ENCODE assay signal across 22 mouse cellular contexts in genomic region chr19:46060845-46061244, GRCm38 (mm10). TPM values are rescaled to one million over a fixed set of nuclear protein-coding genes. Genes with fewer than 3 reads are reported as not detected.
DNase-seq lines count a peak whose midpoint lies in the region; ATAC-seq and TF ChIP-seq lines count a peak whose summit lies in the region.
"Had no signal": no experiment of that assay in that cellular context is flagged by ENCODE, and none has a peak within 500 bp of the region (broad histone marks: within the 10 kb centered on the region; RNA-seq: fewer than 3 reads in every experiment).

No protein-coding gene starts in this region.

- H3K9ac ChIP-seq in liver, embryonic 15.5 days: peak overlapping the region; percentile 45
- no peak overlapping the region for H3K9ac ChIP-seq in heart, embryonic 12.5 days
- H3K9ac ChIP-seq in midbrain, postnatal 0 days (replicated peaks; ENCODE audit: low read length, poor library complexity, severe bottlenecking): no peak overlapping the region
- H3K9ac ChIP-seq: forebrain, embryonic 12.5 days; heart, embryonic 15.5 days; hindbrain, embryonic 14.5 days; lung, embryonic 14.5 days had no signal

- no peak for TF ChIP-seq POLR2A in bone marrow, adult 2 months (IDR thresholded peaks at IDR 0.05; ENCODE audit: borderline replicate concordance, control insufficient read depth, low read depth, low read length)

- no peak overlapping the region for H3K27ac ChIP-seq in bone marrow, adult 2 months (ENCODE audit: control insufficient read depth, insufficient read depth, low read depth, low read length, poor library complexity)
- peak overlapping the region; percentile 84 for H3K27ac ChIP-seq in liver, embryonic 15.5 days (replicated peaks)
- H3K27ac ChIP-seq in heart, embryonic 12.5 days (ENCODE audit: poor library complexity, severe bottlenecking): no peak overlapping the region
- no peak overlapping the region for H3K27ac ChIP-seq in midbrain, postnatal 0 days (ENCODE audit: low read depth, low read length)
- H3K27ac ChIP-seq: forebrain, embryonic 12.5 days; heart, adult 2 months; heart, embryonic 15.5 days; hindbrain, embryonic 14.5 days; kidney, postnatal 0 days; layer of hippocampus, adult 2 months; midbrain, embryonic 10.5 days had no signal

- H3K4me1 ChIP-seq in bone marrow, adult 2 months (ENCODE audit: control insufficient read depth, insufficient read depth, low read length): no peaks in the 10 kb centered on the region
- peaks cover 50% of the 10 kb centered on the region for H3K4me1 ChIP-seq in liver, embryonic 15.5 days (replicated peaks)
- peaks cover 25% of the 10 kb centered on the region for H3K4me1 ChIP-seq in heart, embryonic 12.5 days (replicated peaks)
- 0 out of 2 replicates have a peak, but pooled peaks cover 3% of the 10 kb centered on the region for H3K4me1 ChIP-seq in midbrain, postnatal 0 days (ENCODE audit: insufficient read depth, low read length)

- H3K27me3 ChIP-seq in liver, embryonic 15.5 days: no peaks in the 10 kb centered on the region
- no peaks in the 10 kb centered on the region for H3K27me3 ChIP-seq in heart, embryonic 12.5 days (replicated peaks)
- H3K27me3 ChIP-seq in midbrain, postnatal 0 days (ENCODE audit: insufficient read depth, low read length): no peaks in the 10 kb centered on the region
- H3K27me3 ChIP-seq: CH12.LX; forebrain, embryonic 12.5 days; heart, embryonic 15.5 days had no signal

- DNase-seq in liver: peak; percentile 58
- no peak for DNase-seq in kidney, postnatal 36 days
- DNase-seq in midbrain, postnatal 0 days (ENCODE audit: low spot score): no peak
- DNase-seq: adrenal gland, postnatal 14 days; B cell, adult 2 months; cerebellum, adult 9-11 months; gastrocnemius, postnatal 36 days; heart, adult 2 months; heart, postnatal 4 days; kidney, adult 2 months; lung, embryonic 14.5 days had no signal

- ATAC-seq in liver, embryonic 15.5 days (ENCODE audit: insufficient read depth): no peak
- no peak for ATAC-seq in frontal cortex, adult (ENCODE audit: low TSS enrichment)
- no peak for ATAC-seq in heart, embryonic 12.5 days (ENCODE audit: insufficient number of reproducible peaks, low FRiP score)
- no peak for ATAC-seq in midbrain, postnatal 0 days (ENCODE audit: low FRiP score)

- peak overlapping the region; percentile 63 for H3K4me2 ChIP-seq in liver, embryonic 15.5 days
- H3K4me2 ChIP-seq in heart, embryonic 12.5 days: no peak overlapping the region
- H3K4me2 ChIP-seq in midbrain, postnatal 0 days (ENCODE audit: low read depth, low read length, poor library complexity, severe bottlenecking): no peak overlapping the region
- H3K4me2 ChIP-seq: forebrain, embryonic 12.5 days; heart, embryonic 15.5 days; hindbrain, embryonic 14.5 days; lung, embryonic 14.5 days had no signal

- H3K4me3 ChIP-seq in bone marrow, adult 2 months (replicated peaks; ENCODE audit: control insufficient read depth, low read depth, low read length): peak overlapping the region; percentile 54
- peak overlapping the region; percentile 32 for H3K4me3 ChIP-seq in liver, embryonic 15.5 days (replicated peaks)
- H3K4me3 ChIP-seq in heart, embryonic 12.5 days: no peak overlapping the region
- H3K4me3 ChIP-seq in midbrain, postnatal 0 days (ENCODE audit: low read depth, low read length): no peak overlapping the region
- H3K4me3 ChIP-seq: forebrain, embryonic 12.5 days; heart, adult 2 months; heart, embryonic 15.5 days; layer of hippocampus, adult 2 months; midbrain, embryonic 10.5 days had no signal

- 64% methylated on average over 6 of the region's 6 CpGs for WGBS in bone marrow, adult 2 months
- WGBS in liver, embryonic 15.5 days (ENCODE audit: insufficient replicate concordance): 18% methylated on average over 6 of the region's 6 CpGs
- 54% methylated on average over 6 of the region's 6 CpGs for WGBS in heart, embryonic 12.5 days
- 91% methylated on average over 6 of the region's 6 CpGs for WGBS in midbrain, postnatal 0 days

- no peaks in the 10 kb centered on the region for H3K9me3 ChIP-seq in liver, embryonic 15.5 days (replicated peaks)
- H3K9me3 ChIP-seq in heart, embryonic 12.5 days (replicated peaks): no peaks in the 10 kb centered on the region
- H3K9me3 ChIP-seq in midbrain, postnatal 0 days (ENCODE audit: low read length): no peaks in the 10 kb centered on the region
- H3K9me3 ChIP-seq: forebrain, embryonic 12.5 days; heart, embryonic 15.5 days; midbrain, embryonic 10.5 days had no signal

- peaks cover 46% of the 10 kb centered on the region for H3K36me3 ChIP-seq in liver, embryonic 15.5 days (replicated peaks)
- peaks cover 49% of the 10 kb centered on the region for H3K36me3 ChIP-seq in heart, embryonic 12.5 days
- H3K36me3 ChIP-seq in midbrain, postnatal 0 days (ENCODE audit: insufficient read depth, low read length): peaks cover 42% of the 10 kb centered on the region

- no peak for TF ChIP-seq CTCF in bone marrow, adult 2 months (IDR thresholded peaks at IDR 0.05; ENCODE audit: control insufficient read depth, insufficient read depth, low read length)
- no peak for TF ChIP-seq CTCF in midbrain, postnatal 0 days (IDR thresholded peaks at IDR 0.05)

RNA-seq across cellular contexts. Expression of gene Nolc1, which starts 14.8 kb away (rescaled TPM):
- polyA plus RNA-seq in bone marrow, adult 2 months (2011; ENCODE audit: insufficient read depth, insufficient read length, low replicate concordance, missing spikeins): 36.1 and 52.2 TPM in 2 replicates
- 47.3 and 48.8 TPM in 2 replicates for polyA plus RNA-seq in liver, embryonic 15.5 days (2015; fragmentation: Nextera tagmentation; extraction: Ambion mirVana)
- 56.2 and 60.3 TPM in 2 replicates for polyA plus RNA-seq in heart, embryonic 12.5 days (2016; fragmentation: Nextera tagmentation; extraction: Ambion mirVana)
- total RNA-seq in midbrain, postnatal 0 days (2014; rRNA removed): 26.0 and 35.5 TPM in 2 replicates
- polyA plus RNA-seq in midbrain, postnatal 0 days (2015; fragmentation: Nextera tagmentation; extraction: Ambion mirVana): 55.7 and 63.5 TPM in 2 replicates

RNA-seq across cellular contexts. Expression of gene Ldb1, which starts 15.8 kb away (rescaled TPM):
- 177 and 217 TPM in 2 replicates for polyA plus RNA-seq in bone marrow, adult 2 months (2011; ENCODE audit: insufficient read depth, insufficient read length, low replicate concordance, missing spikeins)
- polyA plus RNA-seq in liver, embryonic 15.5 days (2015; fragmentation: Nextera tagmentation; extraction: Ambion mirVana): 27.0 and 31.2 TPM in 2 replicates
- 84.2 and 85.0 TPM in 2 replicates for polyA plus RNA-seq in heart, embryonic 12.5 days (2016; fragmentation: Nextera tagmentation; extraction: Ambion mirVana)
- 121 and 139 TPM in 2 replicates for total RNA-seq in midbrain, postnatal 0 days (2014; rRNA removed)
- 83.7 and 84.5 TPM in 2 replicates for polyA plus RNA-seq in midbrain, postnatal 0 days (2015; fragmentation: Nextera tagmentation; extraction: Ambion mirVana)

RNA-seq across cellular contexts. Expression of gene Pprc1, which starts 16.2 kb away (rescaled TPM):
- polyA plus RNA-seq in bone marrow, adult 2 months (2011; ENCODE audit: insufficient read depth, insufficient read length, low replicate concordance, missing spikeins): 42.0 and 51.5 TPM in 2 replicates
- polyA plus RNA-seq in liver, embryonic 15.5 days (2015; fragmentation: Nextera tagmentation; extraction: Ambion mirVana): 15.7 and 17.0 TPM in 2 replicates
- polyA plus RNA-seq in heart, embryonic 12.5 days (2016; fragmentation: Nextera tagmentation; extraction: Ambion mirVana): 30.6 and 37.9 TPM in 2 replicates
- 9.9 and 10.4 TPM in 2 replicates for total RNA-seq in midbrain, postnatal 0 days (2014; rRNA removed)
- 8.8 and 9.8 TPM in 2 replicates for polyA plus RNA-seq in midbrain, postnatal 0 days (2015; fragmentation: Nextera tagmentation; extraction: Ambion mirVana)

RNA-seq across cellular contexts. Expression of gene Hps6, which starts 57.5 kb away (rescaled TPM):
- polyA plus RNA-seq in bone marrow, adult 2 months (2011; ENCODE audit: insufficient read depth, insufficient read length, low replicate concordance, missing spikeins): 1.2 and 1.9 TPM in 2 replicates
- 3.0 and 3.2 TPM in 2 replicates for polyA plus RNA-seq in liver, embryonic 15.5 days (2015; fragmentation: Nextera tagmentation; extraction: Ambion mirVana)
- 6.6 and 7.3 TPM in 2 replicates for polyA plus RNA-seq in heart, embryonic 12.5 days (2016; fragmentation: Nextera tagmentation; extraction: Ambion mirVana)
- 8.9 and 9.4 TPM in 2 replicates for total RNA-seq in midbrain, postnatal 0 days (2014; rRNA removed)
- 3.9 and 4.6 TPM in 2 replicates for polyA plus RNA-seq in midbrain, postnatal 0 days (2015; fragmentation: Nextera tagmentation; extraction: Ambion mirVana)

Comparison
In these comparisons a context has a peak if more than half of its experiments do, and no peak if none do; other contexts are left out.
1. H3K4me3 ChIP-seq: peak in bone marrow, adult 2 months (single experiment) and liver, embryonic 15.5 days (single experiment); none in heart, embryonic 12.5 days (single experiment) and midbrain, postnatal 0 days (single experiment).